In genomic region chr6:135632671-135633070, GRCm38 (mm10) we compare ENCODE assay signal across 22 mouse cellular contexts.
"Had no signal": no experiment of that assay in that cellular context is flagged by ENCODE, and none has a peak within 500 bp of the region (broad histone marks: within the 10 kb centered on the region; RNA-seq: fewer than 3 reads in every experiment).

No protein-coding gene starts in this region.

- H3K4me2 ChIP-seq: lung, embryonic 15.5 days; midbrain, embryonic 11.5 days; midbrain, embryonic 13.5 days; midbrain, embryonic 15.5 days; neural tube, embryonic 12.5 days; stomach, embryonic 15.5 days had no signal

- H3K9ac ChIP-seq: liver, postnatal 0 days; lung, embryonic 15.5 days; midbrain, embryonic 13.5 days; midbrain, embryonic 15.5 days; neural tube, embryonic 12.5 days; stomach, embryonic 15.5 days had no signal

- H3K4me3 ChIP-seq: lung, embryonic 15.5 days; megakaryocyte, embryonic 14.5 days; midbrain, embryonic 13.5 days; midbrain, embryonic 15.5 days; neural tube, embryonic 12.5 days; stomach, embryonic 15.5 days had no signal

- DNase-seq: liver, postnatal 0 days; lung, adult 2 months; lung, postnatal 14 days; lung, postnatal 36 days; retina, postnatal 1 day; right cerebral cortex, adult 18-20 months; right cerebral cortex, postnatal 25 days; right cerebral cortex, postnatal 4 days; spleen, adult 18-20 months; thymus, adult 2 months; thymus, postnatal 25 days; thymus, postnatal 4 days had no signal

- H3K9me3 ChIP-seq: lung, embryonic 15.5 days; megakaryocyte, embryonic 14.5 days; midbrain, embryonic 15.5 days; neural tube, embryonic 12.5 days; stomach, embryonic 15.5 days had no signal

- H3K4me1 ChIP-seq: lung, embryonic 15.5 days; neural tube, embryonic 12.5 days; stomach, embryonic 15.5 days had no signal

- ATAC-seq: liver, postnatal 0 days; lung, postnatal 0 days; midbrain, embryonic 13.5 days; midbrain, embryonic 15.5 days had no signal

- H3K36me3 ChIP-seq: lung, embryonic 15.5 days; midbrain, embryonic 13.5 days; midbrain, embryonic 15.5 days; neural tube, embryonic 12.5 days; stomach, embryonic 15.5 days had no signal

- H3K27me3 ChIP-seq: lung, embryonic 15.5 days; megakaryocyte, embryonic 14.5 days; midbrain, embryonic 13.5 days; midbrain, embryonic 15.5 days; neural tube, embryonic 12.5 days; stomach, embryonic 15.5 days had no signal

- H3K27ac ChIP-seq: lung, embryonic 15.5 days; macrophage; midbrain, embryonic 13.5 days; midbrain, embryonic 15.5 days; neural tube, embryonic 12.5 days; stomach, embryonic 15.5 days; stomach, postnatal 0 days had no signal
